11 mouse cellular contexts compared by ENCODE assay signal in genomic region chr19:3904363-3904675, GRCm38 (mm10). TPM values are rescaled to one million over a fixed set of nuclear protein-coding genes. Genes with fewer than 3 reads are reported as not detected.
DNase-seq lines count a peak whose midpoint lies in the region; ATAC-seq and TF ChIP-seq lines count a peak whose summit lies in the region.
"Had no signal": no experiment of that assay in that cellular context is flagged by ENCODE, and none has a peak within 500 bp of the region (broad histone marks: within the 10 kb centered on the region; RNA-seq: fewer than 3 reads in every experiment).

No protein-coding gene starts in this region.

- no peaks in the 10 kb centered on the region for H3K9me3 ChIP-seq in heart, embryonic 12.5 days (replicated peaks)
- no peaks in the 10 kb centered on the region for H3K9me3 ChIP-seq in lung, embryonic 15.5 days
- H3K9me3 ChIP-seq in heart, postnatal 0 days (replicated peaks; ENCODE audit: control insufficient read depth, low read length), result no peaks in the 10 kb centered on the region
- no peaks in the 10 kb centered on the region for H3K9me3 ChIP-seq in neural tube, embryonic 15.5 days (replicated peaks)

- no peak for DNase-seq in heart, postnatal 36 days
- DNase-seq in lung, postnatal 25 days (ENCODE audit: low spot score), result no peak
- no peak for DNase-seq in heart, postnatal 0 days (ENCODE audit: low spot score)
- no peak for DNase-seq in spleen, postnatal 36 days (ENCODE audit: low spot score in 2 of 2)
- DNase-seq in spleen, adult 12 weeks (ENCODE audit: low spot score), result no peak
- DNase-seq: cerebellum, adult 9-11 months; forebrain, postnatal 0 days had no signal

- H3K4me2 ChIP-seq in heart, embryonic 12.5 days, result peak overlapping the region; percentile 79
- H3K4me2 ChIP-seq in lung, embryonic 15.5 days, result peak overlapping the region; percentile 76
- H3K4me2 ChIP-seq in heart, postnatal 0 days (ENCODE audit: low read depth, low read length), result peak overlapping the region; percentile 80; the same call in 1 of the 2 replicates
- H3K4me2 ChIP-seq in neural tube, embryonic 15.5 days, result 0 out of 2 replicates have a peak overlapping the region, but pooled peaks have one; percentile 83

- H3K27ac ChIP-seq in heart, embryonic 12.5 days (ENCODE audit: poor library complexity, severe bottlenecking), result 0 out of 2 replicates have a peak overlapping the region, but pooled peaks have one; percentile 72
- peak overlapping the region; percentile 95 for H3K27ac ChIP-seq in lung, embryonic 15.5 days
- H3K27ac ChIP-seq in heart, postnatal 0 days (ENCODE audit: low read depth), result 0 out of 2 replicates have a peak overlapping the region, but pooled peaks have one; percentile 66
- H3K27ac ChIP-seq in neural tube, embryonic 15.5 days (replicated peaks), result no peak overlapping the region

- no peak for TF ChIP-seq EP300 in heart, postnatal 0 days (IDR thresholded peaks at IDR 0.05; ENCODE audit: low read depth)

- 68% methylated on average over 10 of the region's 10 CpGs for WGBS in heart, embryonic 12.5 days
- WGBS in lung, embryonic 15.5 days, result 51% methylated on average over 10 of the region's 10 CpGs
- 76% methylated on average over 10 of the region's 10 CpGs for WGBS in heart, postnatal 0 days
- WGBS in neural tube, embryonic 15.5 days, result 69% methylated on average over 10 of the region's 10 CpGs

- TF ChIP-seq CTCF in heart, postnatal 0 days (IDR thresholded peaks at IDR 0.05; ENCODE audit: low read depth), result no peak

- H3K9ac ChIP-seq in heart, embryonic 12.5 days, result no peak overlapping the region
- H3K9ac ChIP-seq in lung, embryonic 15.5 days, result no peak overlapping the region
- no peak overlapping the region for H3K9ac ChIP-seq in heart, postnatal 0 days (replicated peaks; ENCODE audit: low read depth, low read length)
- no peak overlapping the region for H3K9ac ChIP-seq in neural tube, embryonic 15.5 days (replicated peaks)
- H3K9ac ChIP-seq: forebrain, postnatal 0 days had no signal

- no peak overlapping the region for H3K4me3 ChIP-seq in heart, embryonic 12.5 days
- H3K4me3 ChIP-seq in lung, embryonic 15.5 days, result no peak overlapping the region
- no peak overlapping the region for H3K4me3 ChIP-seq in heart, postnatal 0 days (ENCODE audit: low read depth, low read length)
- H3K4me3 ChIP-seq in neural tube, embryonic 15.5 days (replicated peaks), result no peak overlapping the region

- no peak for ATAC-seq in heart, embryonic 12.5 days (ENCODE audit: insufficient number of reproducible peaks, low FRiP score)
- no peak for ATAC-seq in lung, embryonic 15.5 days (ENCODE audit: borderline replicate concordance, extremely low read depth, low FRiP score, low TSS enrichment)
- ATAC-seq in heart, postnatal 0 days (ENCODE audit: insufficient read depth, low read depth), result no peak
- ATAC-seq in neural tube, embryonic 15.5 days (ENCODE audit: low FRiP score), result no peak
- ATAC-seq: forebrain, postnatal 0 days; hindbrain, postnatal 0 days had no signal

- peaks cover 54% of the 10 kb centered on the region for H3K36me3 ChIP-seq in heart, embryonic 12.5 days
- H3K36me3 ChIP-seq in lung, embryonic 15.5 days, result peaks cover 44% of the 10 kb centered on the region
- H3K36me3 ChIP-seq in heart, postnatal 0 days (replicated peaks; ENCODE audit: control insufficient read depth, insufficient read depth, low read length), result peaks cover 40% of the 10 kb centered on the region
- H3K36me3 ChIP-seq in neural tube, embryonic 15.5 days, result peaks cover 11% of the 10 kb centered on the region

- no peaks in the 10 kb centered on the region for H3K27me3 ChIP-seq in heart, embryonic 12.5 days (replicated peaks)
- no peaks in the 10 kb centered on the region for H3K27me3 ChIP-seq in lung, embryonic 15.5 days
- no peaks in the 10 kb centered on the region for H3K27me3 ChIP-seq in heart, postnatal 0 days (ENCODE audit: control insufficient read depth, insufficient read depth, low read length)
- no peaks in the 10 kb centered on the region for H3K27me3 ChIP-seq in neural tube, embryonic 15.5 days (replicated peaks)

- intact Hi-C loops in heart, postnatal 36 days (cut with DNase I), result no loop called here

- H3K4me1 ChIP-seq in heart, embryonic 12.5 days (replicated peaks), result peaks cover 39% of the 10 kb centered on the region
- peaks cover 41% of the 10 kb centered on the region for H3K4me1 ChIP-seq in lung, embryonic 15.5 days
- H3K4me1 ChIP-seq in heart, postnatal 0 days (ENCODE audit: control insufficient read depth, insufficient read depth), result peaks cover 5% of the 10 kb centered on the region; the same call in 1 of the 2 replicates
- peaks cover 23% of the 10 kb centered on the region for H3K4me1 ChIP-seq in neural tube, embryonic 15.5 days

RNA-seq across cellular contexts. Expression of gene Tcirg1, which starts 2.6 kb away (rescaled TPM):
- polyA plus RNA-seq in heart, embryonic 12.5 days (2016; fragmentation: Nextera tagmentation; extraction: Ambion mirVana), result 22.3 and 26.1 TPM in 2 replicates
- 10 to 100 TPM in 1 of 2 experiments, 1 to 10 TPM in 1; 9.1 to 17.7 TPM for total RNA-seq in heart, postnatal 36 days (2021)
- polyA plus RNA-seq in lung, embryonic 15.5 days (2015; fragmentation: Nextera tagmentation; extraction: Ambion mirVana), result 46.6 and 53.1 TPM in 2 replicates
- 32.1 and 44.9 TPM in 2 replicates for total RNA-seq in heart, postnatal 0 days (2014; rRNA removed; ENCODE audit: low replicate concordance)
- 12.8 and 14.1 TPM in 2 replicates for polyA plus RNA-seq in heart, postnatal 0 days (2015; fragmentation: Nextera tagmentation; extraction: Ambion mirVana)
- polyA plus RNA-seq in neural tube, embryonic 15.5 days (2015; fragmentation: Nextera tagmentation; extraction: Ambion mirVana), result 20.3 and 29.0 TPM in 2 replicates

RNA-seq across cellular contexts. Expression of gene Ndufs8, which starts 8.3 kb away (rescaled TPM):
- 298 and 324 TPM in 2 replicates for polyA plus RNA-seq in heart, embryonic 12.5 days (2016; fragmentation: Nextera tagmentation; extraction: Ambion mirVana)
- total RNA-seq in heart, postnatal 36 days (2021), result 100 to 1,000 TPM; 508 to 532 TPM
- 303 and 306 TPM in 2 replicates for polyA plus RNA-seq in lung, embryonic 15.5 days (2015; fragmentation: Nextera tagmentation; extraction: Ambion mirVana)
- 506 and 520 TPM in 2 replicates for total RNA-seq in heart, postnatal 0 days (2014; rRNA removed; ENCODE audit: low replicate concordance)
- polyA plus RNA-seq in heart, postnatal 0 days (2015; fragmentation: Nextera tagmentation; extraction: Ambion mirVana), result 681 and 696 TPM in 2 replicates
- polyA plus RNA-seq in neural tube, embryonic 15.5 days (2015; fragmentation: Nextera tagmentation; extraction: Ambion mirVana), result 308 and 330 TPM in 2 replicates

RNA-seq across cellular contexts. Expression of gene Aldh3b1, which starts 25.3 kb away (rescaled TPM):
- polyA plus RNA-seq in heart, embryonic 12.5 days (2016; fragmentation: Nextera tagmentation; extraction: Ambion mirVana), result 2.0 and 2.3 TPM in 2 replicates
- total RNA-seq in heart, postnatal 36 days (2021), result 1 to 10 TPM; 1.5 to 1.6 TPM
- polyA plus RNA-seq in lung, embryonic 15.5 days (2015; fragmentation: Nextera tagmentation; extraction: Ambion mirVana), result 3.5 and 4.6 TPM in 2 replicates
- 1.9 and 2.1 TPM in 2 replicates for total RNA-seq in heart, postnatal 0 days (2014; rRNA removed; ENCODE audit: low replicate concordance)
- polyA plus RNA-seq in heart, postnatal 0 days (2015; fragmentation: Nextera tagmentation; extraction: Ambion mirVana), result 3.1 and 3.2 TPM in 2 replicates
- 2.5 and 3.8 TPM in 2 replicates for polyA plus RNA-seq in neural tube, embryonic 15.5 days (2015; fragmentation: Nextera tagmentation; extraction: Ambion mirVana)

RNA-seq across cellular contexts. Expression of gene Unc93b1, which starts 30.7 kb away (rescaled TPM):
- polyA plus RNA-seq in heart, embryonic 12.5 days (2016; fragmentation: Nextera tagmentation; extraction: Ambion mirVana), result 7.8 and 8.9 TPM in 2 replicates
- 10 to 100 TPM; 16.9 to 20.6 TPM for total RNA-seq in heart, postnatal 36 days (2021)
- 18.4 and 22.3 TPM in 2 replicates for polyA plus RNA-seq in lung, embryonic 15.5 days (2015; fragmentation: Nextera tagmentation; extraction: Ambion mirVana)
- 11.9 and 29.6 TPM in 2 replicates for total RNA-seq in heart, postnatal 0 days (2014; rRNA removed; ENCODE audit: low replicate concordance)
- polyA plus RNA-seq in heart, postnatal 0 days (2015; fragmentation: Nextera tagmentation; extraction: Ambion mirVana), result 15.5 and 18.1 TPM in 2 replicates
- 15.0 and 20.6 TPM in 2 replicates for polyA plus RNA-seq in neural tube, embryonic 15.5 days (2015; fragmentation: Nextera tagmentation; extraction: Ambion mirVana)

RNA-seq across cellular contexts. Expression of gene Chka, which starts 52.7 kb away (rescaled TPM):
- 30.1 and 36.1 TPM in 2 replicates for polyA plus RNA-seq in heart, embryonic 12.5 days (2016; fragmentation: Nextera tagmentation; extraction: Ambion mirVana)
- 10 to 100 TPM; 10.5 to 11.5 TPM for total RNA-seq in heart, postnatal 36 days (2021)
- 55.8 and 68.1 TPM in 2 replicates for polyA plus RNA-seq in lung, embryonic 15.5 days (2015; fragmentation: Nextera tagmentation; extraction: Ambion mirVana)
- 36.3 and 37.6 TPM in 2 replicates for total RNA-seq in heart, postnatal 0 days (2014; rRNA removed; ENCODE audit: low replicate concordance)
- polyA plus RNA-seq in heart, postnatal 0 days (2015; fragmentation: Nextera tagmentation; extraction: Ambion mirVana), result 13.3 and 13.6 TPM in 2 replicates
- 59.9 and 68.7 TPM in 2 replicates for polyA plus RNA-seq in neural tube, embryonic 15.5 days (2015; fragmentation: Nextera tagmentation; extraction: Ambion mirVana)
